Mouse (Mus musculus) intestine, embryonic 16.5 days (tissue): ENCODE measurements around the gene Whrn. TPM values are rescaled to one million over a fixed set of nuclear protein-coding genes. Genes with fewer than 3 reads are reported as not detected.

Source experiments
- ATAC-seq: fragments of 200-750 bp; cut with Nextera tagmentation; 2 replicates; pipeline ENCODE4 v1.8.0; 2017; ENCODE audit warnings: moderate TSS enrichment, moderate library complexity
- H3K27ac ChIP-seq: fragments of 300-500 bp; sonication (generic); 2 replicates; pipeline ENCODE4 v1.5.1; 2014; ENCODE audit warnings: mild to moderate bottlenecking, low read length
- H3K27me3 ChIP-seq: fragments of 300-500 bp; sonication (generic); replicated peaks from 2 replicates; pipeline ENCODE4 v1.6.1; 2014; ENCODE audit warnings: low read length, control low read depth, mixed read lengths; ENCODE audit not compliant: control insufficient read depth, insufficient read depth
- H3K36me3 ChIP-seq: fragments of 300-500 bp; sonication (generic); 2 replicates; pipeline ENCODE4 v1.6.1; 2014; ENCODE audit warnings: low read length, control low read depth; ENCODE audit not compliant: control insufficient read depth, insufficient read depth
- H3K4me1 ChIP-seq: fragments of 300-500 bp; sonication (generic); 2 replicates; pipeline ENCODE4 v1.6.1; 2014; ENCODE audit warnings: low read length, control low read depth, mixed read lengths; ENCODE audit not compliant: control insufficient read depth, insufficient read depth
- H3K4me2 ChIP-seq: fragments of 300-500 bp; sonication (generic); 2 replicates; pipeline ENCODE4 v1.6.1; 2014; ENCODE audit warnings: low read depth, low read length, control low read depth
- H3K4me3 ChIP-seq: fragments of 300-500 bp; sonication (generic); 2 replicates; pipeline ENCODE4 v1.5.1; 2014; ENCODE audit warnings: mild to moderate bottlenecking, low read length
- H3K9ac ChIP-seq: fragments of 300-500 bp; sonication (generic); 2 replicates; pipeline ENCODE4 v1.6.1; 2014; ENCODE audit warnings: low read depth, low read length
- H3K9me3 ChIP-seq: fragments of 300-500 bp; sonication (generic); 2 replicates; pipeline ENCODE4 v1.6.1; 2016; ENCODE audit warnings: low read length, control low read depth; ENCODE audit not compliant: control insufficient read depth
- whole genome bisulfite sequencing: fragments of 180-500 bp; shearing (Covaris S2); extraction: QIAGEN DNeasy Blood & Tissue Kit; methylation state at CpG from one replicate; pipeline ENCODE4 v1.1.7; 2014; 5-methylcytosine and 5-hydroxymethylcytosine counted together
- polyA plus RNA-seq: library from polyadenylated mRNA; unstranded; fragments of >200 nt; fragmentation: Nextera tagmentation; extraction: Ambion mirVana; gene quantifications from 2 replicates; pipeline ENCODE4 v1.2.1, GENCODE M21; 2015

Gene Whrn
- polyA plus RNA-seq, 1 experiment from 2014 or later, result 2.9 TPM

GRCm38 (mm10) chr4:63420143-63420920 lies 75.5 kb downstream of the Whrn start:
- no peak overlapping the region for H3K4me3 ChIP-seq
- no peaks in the 10 kb centered on the region for H3K9me3 ChIP-seq
- no peak; the same call in 1 of the 2 replicates for ATAC-seq
- H3K36me3 ChIP-seq, result no peaks in the 10 kb centered on the region
- H3K4me1 ChIP-seq, result no peaks in the 10 kb centered on the region
- no peaks in the 10 kb centered on the region for H3K27me3 ChIP-seq
- H3K27ac ChIP-seq, result no peak overlapping the region
- no peak overlapping the region for H3K9ac ChIP-seq
- 61% methylated on average over 14 of the region's 14 CpGs for WGBS
- no peak overlapping the region for H3K4me2 ChIP-seq

- no peak for ATAC-seq
- WGBS, result 83% methylated on average over 11 of the region's 11 CpGs
- Histone ChIP-seq H3K36me3 (no peaks in the 10 kb centered on the region), H3K4me1 (no peaks in the 10 kb centered on the region), H3K4me2 (no peak overlapping the region), H3K9ac (no peak overlapping the region), H3K27ac (no peak overlapping the region), H3K27me3 (no peaks in the 10 kb centered on the region), H3K4me3 (no peak overlapping the region), H3K9me3 (no peaks in the 10 kb centered on the region)
Observed at GRCm38 (mm10) chr4:63418270-63418669, 77.5 kb downstream of the Whrn start.

DNA sequence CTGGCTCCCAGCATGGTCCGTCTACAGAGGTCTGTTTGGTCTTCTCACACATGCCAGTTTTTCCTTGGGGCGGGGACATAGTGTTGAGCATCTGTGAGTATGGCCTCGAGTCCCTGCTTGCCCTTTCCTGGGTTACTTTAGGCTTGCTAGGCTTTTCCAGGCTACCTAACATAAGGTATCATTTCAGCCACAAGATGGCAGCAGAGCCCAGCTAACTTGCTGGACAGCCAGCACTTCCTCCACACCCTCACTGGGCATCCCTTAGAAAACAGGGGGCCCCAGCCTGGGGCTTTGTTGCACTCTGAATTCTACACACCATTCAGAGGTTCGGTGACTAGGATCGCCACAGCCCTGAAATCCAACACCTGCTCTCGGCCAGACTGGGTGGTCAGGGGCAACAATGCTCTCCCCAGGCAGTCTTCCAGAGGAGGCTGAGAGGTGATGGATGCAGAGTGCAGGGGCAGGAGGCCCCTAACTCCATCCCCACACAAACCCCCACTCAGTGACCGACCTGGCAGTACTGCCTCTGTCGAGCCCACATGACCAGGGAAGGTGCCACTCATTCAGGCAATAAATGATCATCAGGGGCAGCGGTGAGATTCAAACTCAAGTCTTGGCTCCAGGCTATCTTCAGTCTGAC lies 78.4 kb downstream of the Whrn start:
- no peaks in the 10 kb centered on the region for H3K36me3 ChIP-seq
- H3K27ac ChIP-seq, result no peak overlapping the region
- WGBS, result 25% methylated on average over 9 of the region's 9 CpGs
- H3K4me1 ChIP-seq, result no peaks in the 10 kb centered on the region
- no peaks in the 10 kb centered on the region for H3K27me3 ChIP-seq
- no peaks in the 10 kb centered on the region for H3K9me3 ChIP-seq
- no peak overlapping the region for H3K4me3 ChIP-seq
- H3K9ac ChIP-seq, result no peak overlapping the region
- H3K4me2 ChIP-seq, result no peak overlapping the region
- peak; percentile 62 for ATAC-seq

DNA sequence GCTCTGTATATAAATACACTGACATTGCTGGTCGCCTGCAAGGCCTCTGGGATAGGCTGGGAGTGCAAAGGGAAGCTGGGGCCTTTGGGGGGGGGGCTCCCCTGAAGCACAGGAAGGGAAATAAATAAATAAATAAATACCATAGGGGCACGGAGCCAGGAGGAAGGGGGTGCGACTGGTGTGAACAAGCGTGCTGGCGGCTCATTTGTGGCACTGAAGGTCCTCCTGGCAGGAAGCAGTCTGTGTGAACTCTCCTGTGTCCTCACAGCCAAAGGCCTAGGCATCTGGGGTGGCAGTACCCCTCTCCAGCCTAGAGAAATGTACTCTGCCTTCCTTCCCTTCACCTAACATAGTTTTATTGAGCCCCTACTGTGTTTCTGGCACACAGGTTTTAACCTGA lies 80.8 kb downstream of the Whrn start:
- Histone ChIP-seq H3K4me3 (no peak overlapping the region), H3K27ac (no peak overlapping the region), H3K27me3 (no peaks in the 10 kb centered on the region), H3K9ac (no peak overlapping the region), H3K9me3 (no peaks in the 10 kb centered on the region), H3K4me1 (peaks cover 3% of the 10 kb centered on the region), H3K36me3 (no peaks in the 10 kb centered on the region), H3K4me2 (no peak overlapping the region)
- no peak for ATAC-seq
- 82% methylated on average over 5 of the region's 5 CpGs for WGBS

DNA sequence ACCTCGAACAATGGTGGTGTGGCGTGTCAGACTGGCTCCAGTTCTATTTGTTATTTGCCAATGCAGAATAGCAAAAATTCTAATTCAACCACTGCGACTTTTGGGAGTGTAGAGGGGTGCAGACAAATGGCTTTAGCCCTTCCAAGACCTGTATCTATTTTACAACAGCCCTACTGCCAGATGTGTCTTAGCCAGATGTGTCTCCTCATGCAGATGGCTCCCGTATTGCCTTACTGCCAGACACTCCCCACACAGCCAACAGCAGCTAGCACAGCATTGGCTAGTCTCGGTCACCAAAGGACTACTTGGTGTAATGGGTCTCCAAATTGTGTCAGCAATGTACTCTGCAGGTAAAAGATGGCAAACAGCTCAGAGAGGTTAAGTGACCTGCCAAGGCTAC lies 84.6 kb downstream of the Whrn start:
- no peak overlapping the region for H3K4me2 ChIP-seq
- no peak overlapping the region for H3K4me3 ChIP-seq
- ATAC-seq, result no peak
- no peak overlapping the region for H3K9ac ChIP-seq
- no peaks in the 10 kb centered on the region for H3K36me3 ChIP-seq
- peaks cover 24% of the 10 kb centered on the region for H3K4me1 ChIP-seq
- no peak overlapping the region for H3K27ac ChIP-seq
- 50% methylated on average over 5 of the region's 5 CpGs for WGBS
- H3K27me3 ChIP-seq, result no peaks in the 10 kb centered on the region
- H3K9me3 ChIP-seq, result no peaks in the 10 kb centered on the region

DNA sequence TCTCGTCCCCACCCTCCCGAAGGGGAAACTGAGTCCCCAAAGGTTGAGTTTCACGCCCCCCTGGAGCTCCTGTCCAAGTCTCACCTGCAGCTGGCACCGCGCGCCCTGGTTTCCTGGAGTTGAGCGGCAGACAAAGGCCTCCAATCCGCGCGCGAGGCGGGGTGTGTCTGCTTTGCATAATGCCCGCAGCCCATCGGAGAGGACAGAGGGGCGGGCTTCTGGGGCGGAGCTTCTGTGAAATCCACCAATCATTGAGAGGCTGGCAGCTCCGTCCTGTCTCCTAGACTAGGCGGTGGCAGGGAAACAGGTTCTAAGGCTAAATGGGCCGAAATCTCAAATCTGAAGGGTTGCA lies 85.2 kb downstream of the Whrn start:
- peak overlapping the region; percentile 98 for H3K4me2 ChIP-seq
- peak overlapping the region; percentile 68 for H3K9ac ChIP-seq
- no peaks in the 10 kb centered on the region for H3K36me3 ChIP-seq
- peak overlapping the region; percentile 41; the same call in 1 of the 2 replicates for H3K27ac ChIP-seq
- no peaks in the 10 kb centered on the region for H3K9me3 ChIP-seq
- ATAC-seq, result peak; percentile 95
- H3K4me3 ChIP-seq, result peak overlapping the region; percentile 70
- WGBS, result under 1% methylated on average over 19 of the region's 19 CpGs
- peaks cover 26% of the 10 kb centered on the region for H3K4me1 ChIP-seq
- no peaks in the 10 kb centered on the region for H3K27me3 ChIP-seq

- under 1% methylated on average over 39 of the region's 39 CpGs for WGBS
- Histone ChIP-seq H3K27me3 (no peaks in the 10 kb centered on the region), H3K9ac (peak overlapping the region; percentile 68), H3K4me3 (peak overlapping the region; percentile 70), H3K4me1 (peaks cover 30% of the 10 kb centered on the region), H3K4me2 (peak overlapping the region; percentile 98), H3K36me3 (no peaks in the 10 kb centered on the region), H3K27ac (peak overlapping the region; percentile 41; the same call in 1 of the 2 replicates), H3K9me3 (no peaks in the 10 kb centered on the region)
- ATAC-seq, result peak; percentile 86
Observed at GRCm38 (mm10) chr4:63409908-63410582, 85.7 kb downstream of the Whrn start.

DNA sequence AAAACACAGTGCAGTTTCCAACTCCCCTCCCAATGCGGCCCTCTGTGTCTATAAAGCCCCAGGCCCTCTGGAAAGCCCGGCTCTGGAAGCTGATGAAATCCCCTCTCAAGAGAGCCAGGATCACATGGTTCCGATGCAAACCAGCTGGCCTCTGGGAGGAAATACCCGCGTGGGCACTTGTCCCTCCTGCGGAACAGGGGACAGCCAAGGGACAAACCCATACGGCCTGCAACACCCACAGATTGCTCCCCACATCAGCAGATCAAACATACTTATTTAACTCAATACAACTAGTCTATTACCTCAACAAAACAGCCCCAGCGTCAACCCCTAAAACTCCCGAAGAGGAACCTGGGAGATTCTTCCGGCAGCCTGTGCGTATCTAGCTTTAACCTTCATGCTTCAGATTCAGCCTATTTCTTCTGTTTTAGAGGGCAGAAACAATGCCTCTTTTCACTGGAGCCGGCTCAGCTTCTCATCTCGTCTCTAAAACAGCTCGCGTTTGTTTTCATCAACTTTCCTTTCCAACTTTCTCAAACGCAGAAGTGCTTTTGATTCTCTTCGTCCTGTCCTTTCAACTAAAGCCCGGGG lies 86.4 kb downstream of the Whrn start:
- Histone ChIP-seq H3K4me2 (peak overlapping the region; percentile 98), H3K36me3 (no peaks in the 10 kb centered on the region), H3K9me3 (no peaks in the 10 kb centered on the region), H3K4me1 (peaks cover 36% of the 10 kb centered on the region), H3K27ac (peak overlapping the region; percentile 41), H3K27me3 (no peaks in the 10 kb centered on the region), H3K4me3 (peak overlapping the region; percentile 70), H3K9ac (peak overlapping the region; percentile 68)
- ATAC-seq, result no peak
- 4% methylated on average over 18 of the region's 18 CpGs for WGBS

- Histone ChIP-seq H3K36me3 (no peaks in the 10 kb centered on the region), H3K27me3 (no peaks in the 10 kb centered on the region), H3K4me1 (peaks cover 43% of the 10 kb centered on the region), H3K9ac (peak overlapping the region; percentile 43; the same call in 1 of the 2 replicates), H3K4me2 (0 out of 2 replicates have a peak overlapping the region, but pooled peaks have one; percentile 0), H3K4me3 (no peak overlapping the region), H3K9me3 (no peaks in the 10 kb centered on the region), H3K27ac (no peak overlapping the region)
- peak; percentile 16 for ATAC-seq
- 10% methylated on average over 8 of the region's 8 CpGs for WGBS
Observed at GRCm38 (mm10) chr4:63408649-63409048, 87.1 kb downstream of the Whrn start.
